Mouse (Mus musculus) neural tube, embryonic 14.5 days (tissue): ENCODE measurements at regions not wholly inside any gene's neighbourhood (a gene's known extent, or its start where the extent isn't known, plus 50 kb on each side); places are given as distances from the start of the nearest gene placed in this dataset. TPM values are rescaled to one million over a fixed set of nuclear protein-coding genes. Genes with fewer than 3 reads are reported as not detected.

ENCODE experiments used
- ATAC-seq: fragments of 200-750 bp; cut with Nextera tagmentation; 2 replicates; pipeline ENCODE4 v1.8.0; 2017; ENCODE audit warnings: low read depth, mild to moderate bottlenecking, moderate TSS enrichment, moderate library complexity
- H3K27ac ChIP-seq: fragments of 300-500 bp; sonication (generic); 2 replicates; pipeline ENCODE4 v1.5.1; 2014; ENCODE audit warnings: low read depth, mild to moderate bottlenecking, control low read depth, low read length, moderate library complexity, mixed read lengths
- H3K27me3 ChIP-seq: fragments of 300-500 bp; sonication (generic); 2 replicates; pipeline ENCODE4 v1.6.1; 2014; ENCODE audit warnings: low read length; ENCODE audit not compliant: control insufficient read depth, insufficient read depth
- H3K36me3 ChIP-seq: fragments of 300-500 bp; sonication (generic); 2 replicates; pipeline ENCODE4 v1.6.1; 2014; ENCODE audit warnings: low read length, mixed read lengths; ENCODE audit not compliant: control insufficient read depth, insufficient read depth
- H3K4me1 ChIP-seq: fragments of 300-500 bp; sonication (generic); 2 replicates; pipeline ENCODE4 v1.6.1; 2014; ENCODE audit warnings: low read length; ENCODE audit not compliant: control insufficient read depth, insufficient read depth
- H3K4me2 ChIP-seq: fragments of 300-500 bp; sonication (generic); 2 replicates; pipeline ENCODE4 v1.6.1; 2014; ENCODE audit warnings: mild to moderate bottlenecking, low read depth, low read length, control low read depth
- H3K4me3 ChIP-seq: fragments of 300-500 bp; sonication (generic); 2 replicates; pipeline ENCODE4 v1.5.1; 2014; ENCODE audit warnings: low read depth, low read length, control low read depth, mixed read lengths
- H3K9ac ChIP-seq: fragments of 300-500 bp; sonication (generic); replicated peaks from 2 replicates; pipeline ENCODE4 v1.6.1; 2014; ENCODE audit warnings: low read depth, mild to moderate bottlenecking, control low read depth, low read length, mixed read lengths
- H3K9me3 ChIP-seq: fragments of 300-500 bp; sonication (generic); 2 replicates; pipeline ENCODE4 v1.6.1; 2016; ENCODE audit warnings: low read length; ENCODE audit not compliant: control insufficient read depth
- WGBS: fragments of 180-500 bp; shearing (Covaris S2); extraction: QIAGEN DNeasy Blood & Tissue Kit; methylation state at CpG from one replicate; pipeline ENCODE4 v1.1.7; 2014; 5-methylcytosine and 5-hydroxymethylcytosine counted together
- microRNA-seq: library from miRNA; unstranded; fragments of <30 nt; microRNA quantifications from one replicate; pipeline ENCODE4, GENCODE M21; 2016

GRCm38 (mm10) chr13:98551471-98552020, 59.7 kb upstream of the Gm10320 start:
- no peak overlapping the region for H3K4me2 ChIP-seq
- H3K4me3 ChIP-seq = no peak overlapping the region
- H3K27ac ChIP-seq = no peak overlapping the region
- no peak overlapping the region for H3K9ac ChIP-seq
- 91% methylated on average over 13 of the region's 13 CpGs for WGBS
- H3K9me3 ChIP-seq = no peaks in the 10 kb centered on the region
- no peaks in the 10 kb centered on the region for H3K27me3 ChIP-seq
- no peaks in the 10 kb centered on the region for H3K36me3 ChIP-seq
- no peaks in the 10 kb centered on the region for H3K4me1 ChIP-seq
- ATAC-seq = no peak

DNA sequence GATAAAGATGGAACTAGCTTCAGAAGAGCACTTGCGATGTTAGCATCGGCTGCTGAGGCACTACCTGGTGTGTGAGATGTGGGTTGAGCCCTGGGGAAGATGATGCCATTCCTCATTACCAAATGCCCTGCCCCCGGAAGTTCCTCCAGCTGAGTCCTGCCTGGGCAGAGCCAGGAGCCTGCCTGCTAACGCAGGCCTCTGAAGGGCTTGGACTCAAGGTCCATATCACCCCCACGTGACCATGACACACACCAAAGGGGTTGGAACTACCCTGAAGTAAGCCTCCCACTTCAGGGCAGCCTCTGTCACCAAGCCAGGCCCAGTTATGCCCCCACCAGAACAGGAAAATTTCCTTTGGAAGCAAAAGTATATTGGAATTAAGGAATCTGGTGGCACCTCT, 55.4 kb upstream of the Gm10320 start:
- Histone ChIP-seq H3K27me3 (no peaks in the 10 kb centered on the region), H3K36me3 (no peaks in the 10 kb centered on the region), H3K9me3 (no peaks in the 10 kb centered on the region), H3K9ac (no peak overlapping the region), H3K4me3 (no peak overlapping the region), H3K27ac (no peak overlapping the region), H3K4me1 (no peaks in the 10 kb centered on the region), H3K4me2 (no peak overlapping the region)
- ATAC-seq = no peak
- WGBS = 81% methylated on average over 5 of the region's 5 CpGs

GRCm38 (mm10) chr13:98546116-98546515, 54.3 kb upstream of the Gm10320 start:
- no peak overlapping the region for H3K4me3 ChIP-seq
- no peaks in the 10 kb centered on the region for H3K4me1 ChIP-seq
- H3K9ac ChIP-seq = no peak overlapping the region
- WGBS = 44% methylated on average over 5 of the region's 5 CpGs
- no peaks in the 10 kb centered on the region for H3K9me3 ChIP-seq
- ATAC-seq = no peak
- no peak overlapping the region for H3K27ac ChIP-seq
- no peaks in the 10 kb centered on the region for H3K27me3 ChIP-seq
- H3K4me2 ChIP-seq = no peak overlapping the region
- H3K36me3 ChIP-seq = no peaks in the 10 kb centered on the region

DNA sequence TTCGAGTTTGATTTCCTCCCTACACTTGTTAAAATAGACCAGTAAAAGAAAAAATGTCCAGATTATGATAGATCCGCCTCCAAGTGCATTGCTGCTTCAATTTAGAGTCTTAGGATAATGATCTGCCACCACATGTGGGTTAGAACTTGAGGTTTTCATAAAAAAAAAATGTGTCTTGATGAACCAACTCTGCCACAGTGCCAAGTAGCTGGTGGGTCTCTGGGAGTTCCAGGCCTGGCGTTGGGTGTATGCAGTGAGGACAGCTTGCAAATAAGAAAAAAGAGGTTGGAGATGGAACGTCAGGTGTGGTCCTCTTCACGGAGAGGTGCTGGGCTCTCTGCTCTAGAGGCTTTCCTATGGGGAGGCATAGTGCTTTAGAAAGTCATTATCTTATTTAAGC, 53.6 kb upstream of the Gm10320 start:
- H3K36me3 ChIP-seq = no peaks in the 10 kb centered on the region
- no peak overlapping the region for H3K9ac ChIP-seq
- H3K27me3 ChIP-seq = no peaks in the 10 kb centered on the region
- ATAC-seq = no peak
- no peak overlapping the region for H3K4me2 ChIP-seq
- H3K4me1 ChIP-seq = no peaks in the 10 kb centered on the region
- no peak overlapping the region for H3K27ac ChIP-seq
- H3K9me3 ChIP-seq = no peaks in the 10 kb centered on the region
- H3K4me3 ChIP-seq = no peak overlapping the region
- 65% methylated on average over 5 of the region's 5 CpGs for WGBS

GRCm38 (mm10) chr13:98544051-98544450, 52.2 kb upstream of the Gm10320 start:
- H3K27ac ChIP-seq = no peak overlapping the region
- WGBS = 95% methylated on average over 10 of the region's 10 CpGs
- no peak overlapping the region for H3K4me3 ChIP-seq
- no peak for ATAC-seq
- H3K36me3 ChIP-seq = no peaks in the 10 kb centered on the region
- no peak overlapping the region for H3K9ac ChIP-seq
- H3K4me2 ChIP-seq = no peak overlapping the region
- H3K9me3 ChIP-seq = no peaks in the 10 kb centered on the region
- no peaks in the 10 kb centered on the region for H3K27me3 ChIP-seq
- no peaks in the 10 kb centered on the region for H3K4me1 ChIP-seq

Small RNA genes lying in the stretch of these regions (microRNA-seq; reads per million reads assigned to microRNA genes)
- not detected for gene Gm22698
